Mouse (Mus musculus): ENCODE results near the gene Cttn. TPM values are rescaled to one million over a fixed set of nuclear protein-coding genes. Genes with fewer than 3 reads are reported as not detected.

Gene Cttn
- polyA plus RNA-seq, 1 experiment from 2014 or later, result 177 TPM

GRCm38 (mm10) chr7:144441466-144441865 lies 29.3 kb downstream of the Cttn start:
- ATAC-seq (ENCODE audit: low FRiP score, low TSS enrichment), result no peak
- Histone ChIP-seq H3K9me3 (ENCODE audit: control insufficient read depth, low read length) (no peaks in the 10 kb centered on the region), H3K27ac (replicated peaks; ENCODE audit: low read depth, low read length) (no peak overlapping the region), H3K9ac (replicated peaks; ENCODE audit: low read length) (no peak overlapping the region), H3K27me3 (ENCODE audit: control insufficient read depth, insufficient read depth, low read length) (no peaks in the 10 kb centered on the region), H3K36me3 (ENCODE audit: control insufficient read depth, insufficient read depth, low read length) (peaks cover 78% of the 10 kb centered on the region), H3K4me1 (ENCODE audit: control insufficient read depth, insufficient read depth, low read length) (no peaks in the 10 kb centered on the region), H3K4me2 (ENCODE audit: low read length) (no peak overlapping the region), H3K4me3 (replicated peaks; ENCODE audit: low read depth, low read length) (no peak overlapping the region)
- DNase-seq, result no peak
- 97% methylated on average over 11 of the region's 11 CpGs for WGBS

GRCm38 (mm10) chr7:144438811-144439210 lies 32.0 kb downstream of the Cttn start:
- no peaks in the 10 kb centered on the region for H3K9me3 ChIP-seq (ENCODE audit: control insufficient read depth, low read length)
- H3K9ac ChIP-seq (replicated peaks; ENCODE audit: low read length), result no peak overlapping the region
- 97% methylated on average over 7 of the region's 7 CpGs for WGBS
- DNase-seq (no peak), ATAC-seq (ENCODE audit: low FRiP score, low TSS enrichment) (no peak)
- H3K36me3 ChIP-seq (ENCODE audit: control insufficient read depth, insufficient read depth, low read length), result peaks cover 56% of the 10 kb centered on the region
- H3K27me3 ChIP-seq (ENCODE audit: control insufficient read depth, insufficient read depth, low read length), result no peaks in the 10 kb centered on the region
- H3K4me2 ChIP-seq (ENCODE audit: low read length), result no peak overlapping the region
- no peaks in the 10 kb centered on the region for H3K4me1 ChIP-seq (ENCODE audit: control insufficient read depth, insufficient read depth, low read length)
- no peak overlapping the region for H3K4me3 ChIP-seq (replicated peaks; ENCODE audit: low read depth, low read length)
- H3K27ac ChIP-seq (replicated peaks; ENCODE audit: low read depth, low read length), result no peak overlapping the region

GRCm38 (mm10) chr7:144432920-144433319 lies 37.9 kb downstream of the Cttn start:
- no peak for ATAC-seq (ENCODE audit: low FRiP score, low TSS enrichment)
- Histone ChIP-seq H3K27ac (replicated peaks; ENCODE audit: low read depth, low read length) (no peak overlapping the region), H3K36me3 (ENCODE audit: control insufficient read depth, insufficient read depth, low read length) (peaks cover 16% of the 10 kb centered on the region), H3K4me1 (ENCODE audit: control insufficient read depth, insufficient read depth, low read length) (no peaks in the 10 kb centered on the region), H3K4me3 (replicated peaks; ENCODE audit: low read depth, low read length) (no peak overlapping the region), H3K27me3 (ENCODE audit: control insufficient read depth, insufficient read depth, low read length) (no peaks in the 10 kb centered on the region), H3K9ac (replicated peaks; ENCODE audit: low read length) (no peak overlapping the region), H3K4me2 (ENCODE audit: low read length) (no peak overlapping the region), H3K9me3 (ENCODE audit: control insufficient read depth, low read length) (no peaks in the 10 kb centered on the region)
- DNase-seq, result no peak
- 74% methylated on average over 2 of the region's 2 CpGs for WGBS

GRCm38 (mm10) chr7:144427460-144427859 lies 43.3 kb downstream of the Cttn start:
- DNase-seq (no peak), ATAC-seq (ENCODE audit: low FRiP score, low TSS enrichment) (no peak)
- Histone ChIP-seq H3K27ac (replicated peaks; ENCODE audit: low read depth, low read length) (no peak overlapping the region), H3K4me3 (replicated peaks; ENCODE audit: low read depth, low read length) (no peak overlapping the region), H3K4me2 (ENCODE audit: low read length) (no peak overlapping the region), H3K27me3 (ENCODE audit: control insufficient read depth, insufficient read depth, low read length) (no peaks in the 10 kb centered on the region), H3K9ac (replicated peaks; ENCODE audit: low read length) (no peak overlapping the region), H3K36me3 (ENCODE audit: control insufficient read depth, insufficient read depth, low read length) (no peaks in the 10 kb centered on the region), H3K4me1 (ENCODE audit: control insufficient read depth, insufficient read depth, low read length) (no peaks in the 10 kb centered on the region), H3K9me3 (ENCODE audit: control insufficient read depth, low read length) (no peaks in the 10 kb centered on the region)
- 69% methylated on average over 3 of the region's 3 CpGs for WGBS

- Histone ChIP-seq H3K4me1 (ENCODE audit: control insufficient read depth, insufficient read depth, low read length) (no peaks in the 10 kb centered on the region), H3K4me2 (ENCODE audit: low read length) (no peak overlapping the region), H3K27ac (replicated peaks; ENCODE audit: low read depth, low read length) (no peak overlapping the region), H3K9ac (replicated peaks; ENCODE audit: low read length) (no peak overlapping the region), H3K4me3 (replicated peaks; ENCODE audit: low read depth, low read length) (no peak overlapping the region), H3K36me3 (ENCODE audit: control insufficient read depth, insufficient read depth, low read length) (no peaks in the 10 kb centered on the region), H3K27me3 (ENCODE audit: control insufficient read depth, insufficient read depth, low read length) (no peaks in the 10 kb centered on the region), H3K9me3 (ENCODE audit: control insufficient read depth, low read length) (no peaks in the 10 kb centered on the region)
- 81% methylated on average over 3 of the region's 3 CpGs for WGBS
- no peak for ATAC-seq (ENCODE audit: low FRiP score, low TSS enrichment)
- DNase-seq, result no peak
Measured at GRCm38 (mm10) chr7:144426594-144426993, 44.2 kb downstream of the Cttn start.

GRCm38 (mm10) chr7:144425953-144426352 lies 44.9 kb downstream of the Cttn start:
- no peak overlapping the region for H3K9ac ChIP-seq (replicated peaks; ENCODE audit: low read length)
- no peak overlapping the region for H3K4me3 ChIP-seq (replicated peaks; ENCODE audit: low read depth, low read length)
- H3K4me2 ChIP-seq (ENCODE audit: low read length), result no peak overlapping the region
- H3K36me3 ChIP-seq (ENCODE audit: control insufficient read depth, insufficient read depth, low read length), result no peaks in the 10 kb centered on the region
- H3K27ac ChIP-seq (replicated peaks; ENCODE audit: low read depth, low read length), result no peak overlapping the region
- WGBS, result 6% methylated on average over 8 of the region's 8 CpGs
- H3K9me3 ChIP-seq (ENCODE audit: control insufficient read depth, low read length), result no peaks in the 10 kb centered on the region
- H3K4me1 ChIP-seq (ENCODE audit: control insufficient read depth, insufficient read depth, low read length), result no peaks in the 10 kb centered on the region; the same call in 1 of the 2 replicates
- no peaks in the 10 kb centered on the region for H3K27me3 ChIP-seq (ENCODE audit: control insufficient read depth, insufficient read depth, low read length)
- DNase-seq, result peak; percentile 89
- ATAC-seq (ENCODE audit: low FRiP score, low TSS enrichment), result peak; percentile 50; the same call in 1 of the 2 replicates

GRCm38 (mm10) chr7:144421478-144421877 lies 49.3 kb downstream of the Cttn start:
- Histone ChIP-seq H3K4me3 (replicated peaks; ENCODE audit: low read depth, low read length) (no peak overlapping the region), H3K9ac (replicated peaks; ENCODE audit: low read length) (no peak overlapping the region), H3K27ac (replicated peaks; ENCODE audit: low read depth, low read length) (no peak overlapping the region), H3K36me3 (ENCODE audit: control insufficient read depth, insufficient read depth, low read length) (no peaks in the 10 kb centered on the region), H3K9me3 (ENCODE audit: control insufficient read depth, low read length) (no peaks in the 10 kb centered on the region), H3K4me1 (ENCODE audit: control insufficient read depth, insufficient read depth, low read length) (peaks cover 28% of the 10 kb centered on the region), H3K4me2 (ENCODE audit: low read length) (no peak overlapping the region), H3K27me3 (ENCODE audit: control insufficient read depth, insufficient read depth, low read length) (no peaks in the 10 kb centered on the region)
- WGBS, result 39% methylated on average over 6 of the region's 6 CpGs
- DNase-seq (no peak), ATAC-seq (ENCODE audit: low FRiP score, low TSS enrichment) (no peak)

- Histone ChIP-seq H3K4me3 (replicated peaks; ENCODE audit: low read depth, low read length) (no peak overlapping the region), H3K4me2 (ENCODE audit: low read length) (no peak overlapping the region), H3K27me3 (ENCODE audit: control insufficient read depth, insufficient read depth, low read length) (no peaks in the 10 kb centered on the region), H3K9me3 (ENCODE audit: control insufficient read depth, low read length) (no peaks in the 10 kb centered on the region), H3K9ac (replicated peaks; ENCODE audit: low read length) (no peak overlapping the region), H3K4me1 (ENCODE audit: control insufficient read depth, insufficient read depth, low read length) (peaks cover 28% of the 10 kb centered on the region), H3K36me3 (ENCODE audit: control insufficient read depth, insufficient read depth, low read length) (no peaks in the 10 kb centered on the region), H3K27ac (replicated peaks; ENCODE audit: low read depth, low read length) (no peak overlapping the region)
- 21% methylated on average over 16 of the region's 16 CpGs for WGBS
- ATAC-seq (ENCODE audit: low FRiP score, low TSS enrichment), result no peak
- DNase-seq, result no peak
Measured at GRCm38 (mm10) chr7:144420552-144420951, 50.3 kb downstream of the Cttn start.

GRCm38 (mm10) chr7:144417644-144418343 lies 53.0 kb downstream of the Cttn start:
- Histone ChIP-seq H3K9me3 (ENCODE audit: control insufficient read depth, low read length) (no peaks in the 10 kb centered on the region), H3K27me3 (ENCODE audit: control insufficient read depth, insufficient read depth, low read length) (no peaks in the 10 kb centered on the region), H3K9ac (replicated peaks; ENCODE audit: low read length) (no peak overlapping the region; the same call in 1 of the 2 replicates), H3K4me3 (replicated peaks; ENCODE audit: low read depth, low read length) (no peak overlapping the region), H3K36me3 (ENCODE audit: control insufficient read depth, insufficient read depth, low read length) (peaks cover 6% of the 10 kb centered on the region; the same call in 1 of the 2 replicates), H3K4me2 (ENCODE audit: low read length) (peak overlapping the region; percentile 38), H3K4me1 (ENCODE audit: control insufficient read depth, insufficient read depth, low read length) (peaks cover 28% of the 10 kb centered on the region), H3K27ac (replicated peaks; ENCODE audit: low read depth, low read length) (peak overlapping the region; percentile 87)
- WGBS, result 26% methylated on average over 16 of the region's 16 CpGs
- peak; percentile 63 for ATAC-seq (ENCODE audit: low FRiP score, low TSS enrichment)
- DNase-seq, result peak; percentile 90
